Mouse (Mus musculus) stomach, embryonic 14.5 days (tissue): ENCODE data around the gene Fzd9. TPM values are rescaled to one million over a fixed set of nuclear protein-coding genes. Genes with fewer than 3 reads are reported as not detected.

Experiments
- ATAC-seq: fragments of 200-750 bp; cut with Nextera tagmentation; 2 replicates; pipeline ENCODE4 v1.8.0; 2017; ENCODE audit warnings: low read depth, moderate TSS enrichment; ENCODE audit not compliant: insufficient number of reproducible peaks, insufficient read depth, low FRiP score
- H3K27ac ChIP-seq: fragments of 300-500 bp; sonication (generic); 2 replicates; pipeline ENCODE4 v1.5.1; 2014; ENCODE audit warnings: mild to moderate bottlenecking, low read length, moderate library complexity, mixed read lengths
- H3K27me3 ChIP-seq: fragments of 300-500 bp; sonication (generic); 2 replicates; pipeline ENCODE4 v1.6.1; 2014; ENCODE audit warnings: low read length, control low read depth, mixed read lengths; ENCODE audit not compliant: control insufficient read depth, insufficient read depth
- H3K36me3 ChIP-seq: fragments of 300-500 bp; sonication (generic); 2 replicates; pipeline ENCODE4 v1.6.1; 2014; ENCODE audit warnings: mild to moderate bottlenecking, control low read depth, low read length, moderate library complexity, mixed read lengths; ENCODE audit not compliant: control insufficient read depth, insufficient read depth
- H3K4me1 ChIP-seq: fragments of 300-500 bp; sonication (generic); 2 replicates; pipeline ENCODE4 v1.6.1; 2014; ENCODE audit warnings: low read length, control low read depth, mixed read lengths; ENCODE audit not compliant: control insufficient read depth, insufficient read depth
- H3K4me2 ChIP-seq: fragments of 300-500 bp; sonication (generic); replicated peaks from 2 replicates; pipeline ENCODE4 v1.6.1; 2014; ENCODE audit warnings: low read depth, low read length, control low read depth
- H3K4me3 ChIP-seq: fragments of 300-500 bp; sonication (generic); 2 replicates; pipeline ENCODE4 v1.5.1; 2014; ENCODE audit warnings: low read depth, low read length, control low read depth
- H3K9ac ChIP-seq: fragments of 300-500 bp; sonication (generic); replicated peaks from 2 replicates; pipeline ENCODE4 v1.6.1; 2014; ENCODE audit warnings: low read depth, mild to moderate bottlenecking, control low read depth, low read length, moderate library complexity, mixed read lengths
- H3K9me3 ChIP-seq: fragments of 300-500 bp; sonication (generic); 2 replicates; pipeline ENCODE4 v1.6.1; 2016; ENCODE audit warnings: low read depth, low read length, control low read depth; ENCODE audit not compliant: control insufficient read depth
- WGBS: fragments of 180-500 bp; shearing (Covaris S2); extraction: QIAGEN DNeasy Blood & Tissue Kit; methylation state at CpG from one replicate; pipeline ENCODE4 v1.1.7; 2014; 5-methylcytosine and 5-hydroxymethylcytosine counted together
- polyA plus RNA-seq: library from polyadenylated mRNA; unstranded; fragments of >200 nt; fragmentation: Nextera tagmentation; extraction: Ambion mirVana; gene quantifications from 2 replicates; pipeline ENCODE4 v1.2.1, GENCODE M21; 2014

Fzd9 gene
- polyA plus RNA-seq, 1 experiment from 2014 or later, result 0.17 TPM

DNA sequence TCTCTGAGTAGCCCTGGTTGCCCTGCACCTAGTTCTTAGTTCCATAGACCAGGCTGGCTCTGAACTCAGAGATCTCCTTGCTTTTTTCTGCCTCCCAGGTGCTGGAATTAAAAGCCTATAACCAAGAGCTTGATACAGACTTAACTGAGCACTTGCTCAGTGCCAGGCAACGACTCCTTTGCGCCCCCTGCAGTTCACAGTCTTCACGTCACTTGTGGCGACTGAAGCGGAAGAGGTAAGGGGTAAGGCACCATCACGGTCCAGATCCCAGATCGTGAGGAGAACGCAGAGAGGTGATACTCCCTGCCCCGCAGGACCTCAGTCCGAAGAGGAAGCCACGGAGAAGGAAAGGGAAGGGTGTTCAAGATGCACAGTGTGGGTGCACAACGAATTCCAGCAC lies 6.5 kb upstream of the Fzd9 start:
- no peak overlapping the region for H3K4me3 ChIP-seq
- H3K27me3 ChIP-seq, result no peaks in the 10 kb centered on the region
- no peak overlapping the region for H3K9ac ChIP-seq
- 82% methylated on average over 12 of the region's 12 CpGs for WGBS
- H3K4me1 ChIP-seq, result peaks cover 10% of the 10 kb centered on the region; the same call in 1 of the 2 replicates
- no peak overlapping the region for H3K27ac ChIP-seq
- H3K4me2 ChIP-seq, result no peak overlapping the region
- H3K36me3 ChIP-seq, result no peaks in the 10 kb centered on the region
- 0 out of 2 replicates have a peak, but pooled peaks cover 6% of the 10 kb centered on the region for H3K9me3 ChIP-seq
- ATAC-seq, result no peak

DNA sequence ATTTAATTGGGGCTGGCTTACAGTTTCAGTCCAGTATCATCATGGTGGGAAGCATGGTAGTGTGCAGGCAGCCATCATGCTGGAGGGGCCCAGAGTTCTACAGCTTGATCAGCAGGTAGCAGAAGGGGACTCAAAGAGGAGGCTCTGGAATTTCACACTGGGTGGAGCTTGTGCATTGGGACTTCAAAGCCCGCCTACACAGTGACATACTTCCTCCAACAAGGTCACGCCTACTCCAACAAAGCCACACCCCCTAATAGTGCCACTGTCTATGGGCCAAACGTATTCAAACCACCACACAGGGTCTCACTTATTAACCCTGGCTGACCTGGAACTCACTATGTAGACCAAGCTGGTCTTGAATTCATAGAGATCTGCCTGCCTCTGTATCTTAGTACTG lies 5.1 kb upstream of the Fzd9 start:
- WGBS, result 84% methylated on average over 3 of the region's 3 CpGs
- Histone ChIP-seq H3K4me1 (peaks cover 12% of the 10 kb centered on the region; the same call in 1 of the 2 replicates), H3K9ac (no peak overlapping the region), H3K4me2 (no peak overlapping the region), H3K36me3 (no peaks in the 10 kb centered on the region), H3K9me3 (0 out of 2 replicates have a peak, but pooled peaks cover 6% of the 10 kb centered on the region), H3K27me3 (no peaks in the 10 kb centered on the region), H3K27ac (no peak overlapping the region), H3K4me3 (no peak overlapping the region)
- ATAC-seq, result no peak

- 15% methylated on average over 12 of the region's 12 CpGs for WGBS
- Histone ChIP-seq H3K4me1 (peaks cover 18% of the 10 kb centered on the region; the same call in 1 of the 2 replicates), H3K9me3 (0 out of 2 replicates have a peak, but pooled peaks cover 6% of the 10 kb centered on the region), H3K9ac (no peak overlapping the region), H3K36me3 (no peaks in the 10 kb centered on the region), H3K4me3 (no peak overlapping the region), H3K27me3 (peaks cover 14% of the 10 kb centered on the region; the same call in 1 of the 2 replicates), H3K27ac (no peak overlapping the region), H3K4me2 (no peak overlapping the region)
- ATAC-seq, result no peak
Observed at GRCm38 (mm10) chr5:135253741-135254401, 2.8 kb upstream of the Fzd9 start.

DNA sequence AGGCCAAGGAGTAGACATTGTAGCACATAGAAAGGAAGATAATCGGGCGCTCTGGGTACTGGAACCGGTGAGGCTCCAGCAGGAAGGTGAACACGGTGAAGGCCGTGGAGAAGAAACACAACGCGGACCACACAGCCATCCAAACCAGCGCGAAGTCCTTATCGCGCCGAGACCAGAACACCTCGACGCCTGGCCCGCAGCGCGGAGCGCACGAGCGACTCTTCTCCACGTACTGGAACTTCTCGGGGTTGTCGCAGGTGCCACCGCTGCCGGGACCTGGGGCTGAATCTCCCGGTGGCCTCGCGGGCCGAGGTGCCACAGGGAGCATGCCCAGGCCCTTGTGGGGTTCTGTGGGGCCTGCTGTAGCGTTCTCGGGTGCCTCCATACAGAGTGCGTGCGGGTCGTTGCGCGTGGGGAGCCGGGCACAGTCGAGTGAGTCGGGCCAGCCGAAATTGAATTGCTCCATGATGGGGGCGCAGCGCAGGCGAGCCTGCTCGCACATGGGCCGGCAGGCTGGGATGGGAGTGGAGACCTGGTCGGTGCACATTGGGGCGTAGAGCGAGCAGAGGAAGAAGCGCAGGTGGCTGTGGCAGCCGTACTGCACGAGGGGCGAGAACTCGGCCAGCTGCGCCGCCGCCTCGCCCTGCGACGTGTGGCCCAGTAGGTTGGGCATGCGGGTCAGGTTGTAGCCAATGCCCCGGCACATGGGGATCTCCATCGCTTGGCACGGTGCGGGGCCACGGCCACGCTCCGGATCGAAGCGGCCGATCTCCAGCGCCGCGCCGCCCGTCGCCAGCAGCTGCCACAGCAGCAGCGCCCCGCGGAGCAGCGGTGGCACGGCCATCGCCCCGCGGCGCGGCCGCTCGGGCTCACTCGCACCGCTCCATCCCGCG lies 598 bp downstream of the Fzd9 start:
- ATAC-seq, result peak; percentile 54; the same call in 1 of the 2 replicates
- peaks cover 12% of the 10 kb centered on the region for H3K36me3 ChIP-seq
- H3K9ac ChIP-seq, result 0 out of 2 replicates have a peak overlapping the region, but pooled peaks have one; percentile 2
- peaks cover 14% of the 10 kb centered on the region; the same call in 1 of the 2 replicates for H3K27me3 ChIP-seq
- peaks cover 12% of the 10 kb centered on the region; the same call in 1 of the 2 replicates for H3K4me1 ChIP-seq
- peak overlapping the region; percentile 55 for H3K4me3 ChIP-seq
- H3K9me3 ChIP-seq, result no peaks in the 10 kb centered on the region
- WGBS, result 2% methylated on average over 83 of the region's 92 CpGs
- peak overlapping the region; percentile 100 for H3K4me2 ChIP-seq
- no peak overlapping the region for H3K27ac ChIP-seq

DNA sequence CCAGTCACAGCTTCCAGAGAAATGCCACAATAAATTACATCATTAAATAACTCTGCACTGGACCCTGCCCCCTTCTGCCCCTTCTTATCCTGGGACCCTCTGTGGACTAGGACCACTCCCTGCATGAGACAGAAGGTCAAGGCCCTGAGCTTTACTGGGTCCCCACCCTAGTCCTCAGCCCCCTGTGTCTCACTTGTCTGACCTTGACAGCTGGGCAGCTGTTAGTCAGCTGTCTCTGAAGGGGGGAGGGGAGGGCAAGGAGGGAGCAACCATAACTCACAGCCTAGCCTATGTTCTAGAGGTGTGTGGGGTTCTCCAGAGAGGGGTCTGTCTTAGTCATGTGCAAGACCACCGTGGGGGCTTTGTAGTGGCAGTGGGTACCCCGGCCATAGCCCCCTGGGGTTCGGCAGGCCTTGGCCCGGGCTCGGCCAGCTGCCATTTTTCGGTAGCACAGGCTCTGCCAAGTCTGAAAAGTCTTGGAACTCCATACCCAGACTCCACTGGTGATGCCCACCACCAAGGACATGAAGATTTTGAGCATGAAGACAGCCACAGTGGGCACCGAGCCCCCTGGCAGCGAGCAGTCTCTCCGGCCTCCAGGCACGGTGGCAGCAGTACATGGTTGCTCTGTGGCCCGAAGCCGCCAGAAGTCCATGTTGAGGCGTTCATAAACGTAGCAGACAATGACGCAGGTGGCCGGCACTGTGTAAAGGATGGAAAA lies 1.9 kb downstream of the Fzd9 start:
- Histone ChIP-seq H3K9ac (no peak overlapping the region), H3K4me2 (no peak overlapping the region), H3K9me3 (no peaks in the 10 kb centered on the region), H3K36me3 (peaks cover 25% of the 10 kb centered on the region), H3K4me1 (peaks cover 11% of the 10 kb centered on the region; the same call in 1 of the 2 replicates), H3K27ac (no peak overlapping the region), H3K4me3 (no peak overlapping the region), H3K27me3 (peaks cover 14% of the 10 kb centered on the region; the same call in 1 of the 2 replicates)
- 86% methylated on average over 16 of the region's 16 CpGs for WGBS
- no peak for ATAC-seq

GRCm38 (mm10) chr5:135247337-135247736 lies 3.7 kb downstream of the Fzd9 start:
- WGBS, result 78% methylated on average over 9 of the region's 9 CpGs
- Histone ChIP-seq H3K9ac (no peak overlapping the region), H3K4me2 (no peak overlapping the region), H3K4me1 (0 out of 2 replicates have a peak, but pooled peaks cover 8% of the 10 kb centered on the region), H3K4me3 (no peak overlapping the region), H3K36me3 (peaks cover 41% of the 10 kb centered on the region), H3K9me3 (no peaks in the 10 kb centered on the region), H3K27me3 (peaks cover 14% of the 10 kb centered on the region; the same call in 1 of the 2 replicates), H3K27ac (no peak overlapping the region)
- no peak for ATAC-seq

GRCm38 (mm10) chr5:135246531-135246930 lies 4.5 kb downstream of the Fzd9 start:
- no peak overlapping the region for H3K9ac ChIP-seq
- peaks cover 14% of the 10 kb centered on the region; the same call in 1 of the 2 replicates for H3K27me3 ChIP-seq
- no peak overlapping the region for H3K4me3 ChIP-seq
- H3K27ac ChIP-seq, result no peak overlapping the region
- WGBS, result 78% methylated on average over 4 of the region's 4 CpGs
- ATAC-seq, result no peak
- H3K9me3 ChIP-seq, result no peaks in the 10 kb centered on the region
- H3K4me1 ChIP-seq, result 0 out of 2 replicates have a peak, but pooled peaks cover 8% of the 10 kb centered on the region
- H3K4me2 ChIP-seq, result no peak overlapping the region
- peaks cover 49% of the 10 kb centered on the region for H3K36me3 ChIP-seq

DNA sequence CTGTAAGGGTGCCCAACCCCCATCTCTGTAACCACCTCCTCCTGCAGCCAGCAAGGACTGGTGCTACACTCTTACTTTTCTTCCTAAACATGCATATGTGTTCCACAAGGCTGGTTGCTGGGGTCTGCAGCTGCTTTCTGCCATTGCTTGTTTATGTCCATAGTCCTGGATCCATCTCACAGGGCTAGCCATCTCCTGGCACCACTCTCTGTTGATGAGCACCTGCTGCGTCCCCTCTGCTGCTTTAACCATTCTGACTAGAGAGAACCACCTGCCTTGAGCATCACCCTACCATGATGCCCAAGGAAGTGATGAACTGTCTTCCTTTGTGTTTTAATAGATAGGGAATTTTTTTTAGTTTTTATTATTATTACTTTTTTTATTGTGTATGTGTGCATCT lies 7.9 kb downstream of the Fzd9 start:
- Histone ChIP-seq H3K4me2 (no peak overlapping the region), H3K9ac (no peak overlapping the region), H3K4me3 (no peak overlapping the region), H3K36me3 (peaks cover 81% of the 10 kb centered on the region), H3K27me3 (no peaks in the 10 kb centered on the region), H3K27ac (no peak overlapping the region), H3K9me3 (no peaks in the 10 kb centered on the region), H3K4me1 (no peaks in the 10 kb centered on the region)
- ATAC-seq, result no peak
- 96% methylated on average over 1 of the region's 1 CpGs for WGBS
